In genomic region chr6:52892978-52893377, GRCm38 (mm10) we compare ENCODE assay signal across 23 mouse cellular contexts.
DNase-seq lines count a peak whose midpoint lies in the region; ATAC-seq and TF ChIP-seq lines count a peak whose summit lies in the region.
"Had no signal": no experiment of that assay in that cellular context is flagged by ENCODE, and none has a peak within 500 bp of the region (broad histone marks: within the 10 kb centered on the region; RNA-seq: fewer than 3 reads in every experiment).

No protein-coding gene starts in this region.

- no peaks in the 10 kb centered on the region for H3K9me3 ChIP-seq in neural tube, embryonic 15.5 days (replicated peaks)
- H3K9me3 ChIP-seq in limb, embryonic 12.5 days, result no peaks in the 10 kb centered on the region
- H3K9me3 ChIP-seq: embryonic facial prominence, embryonic 12.5 days; limb, embryonic 13.5 days; lung, embryonic 15.5 days; stomach, embryonic 15.5 days had no signal

- no peak overlapping the region for H3K9ac ChIP-seq in neural tube, embryonic 15.5 days (replicated peaks)
- H3K9ac ChIP-seq in limb, embryonic 12.5 days (replicated peaks), result no peak overlapping the region
- H3K9ac ChIP-seq: embryonic facial prominence, embryonic 12.5 days; limb, embryonic 13.5 days; lung, embryonic 15.5 days; stomach, embryonic 15.5 days had no signal

- ATAC-seq in neural tube, embryonic 15.5 days (ENCODE audit: low FRiP score), result no peak
- ATAC-seq in limb, embryonic 12.5 days (ENCODE audit: insufficient number of reproducible peaks, insufficient read depth, low FRiP score, low TSS enrichment, low read depth), result no peak
- ATAC-seq: CD4-positive, CD25-positive, alpha-beta regulatory T cell, adult 4 months; forebrain, embryonic 16.5 days; intestine, postnatal 0 days had no signal

- H3K4me1 ChIP-seq in neural tube, embryonic 15.5 days, result peaks cover 24% of the 10 kb centered on the region
- H3K4me1 ChIP-seq in limb, embryonic 12.5 days (replicated peaks), result peaks cover 35% of the 10 kb centered on the region
- H3K4me1 ChIP-seq: stomach, embryonic 15.5 days had no signal

- no peak for TF ChIP-seq CTCF in left cerebral cortex, adult 2 months (IDR thresholded peaks at IDR 0.05)

- intact Hi-C loops in heart, postnatal 10 days (cut with DNase I), result no loop called here
- intact Hi-C loops in left cerebral cortex, postnatal 4 days (cut with DNase I), result no loop called here
- intact Hi-C loops in left cerebral cortex, adult 2 months (cut with DNase I), result no loop called here

- no peak overlapping the region for H3K4me2 ChIP-seq in neural tube, embryonic 15.5 days
- no peak overlapping the region for H3K4me2 ChIP-seq in limb, embryonic 12.5 days
- H3K4me2 ChIP-seq: embryonic facial prominence, embryonic 12.5 days; limb, embryonic 13.5 days; liver, embryonic 11.5 days; lung, embryonic 15.5 days; stomach, embryonic 15.5 days had no signal

- peak; percentile 55 for DNase-seq in heart, adult 11 months
- no peak for DNase-seq in heart, postnatal 10 days
- peak; percentile 7 for DNase-seq in left cerebral cortex, postnatal 4 days
- no peak for DNase-seq in left cerebral cortex, adult 2 months (ENCODE audit: extremely low spot score in 1 of 2, low spot score in 2 of 2)
- DNase-seq in neural tube, embryonic 10.5 days (ENCODE audit: extremely low spot score, low spot score), result no peak
- DNase-seq: adrenal gland, postnatal 25 days; embryo, embryonic 11 days; gastrocnemius, postnatal 10 days; kidney, adult 9 months; kidney, postnatal 10 days; layer of hippocampus, postnatal 36 days; right cerebral cortex, postnatal 25 days; thymus, postnatal 36 days had no signal

- 84% methylated on average over 3 of the region's 3 CpGs for WGBS in neural tube, embryonic 15.5 days
- WGBS in limb, embryonic 12.5 days, result 73% methylated on average over 3 of the region's 3 CpGs

- H3K27me3 ChIP-seq in neural tube, embryonic 15.5 days (replicated peaks), result no peaks in the 10 kb centered on the region
- H3K27me3 ChIP-seq in limb, embryonic 12.5 days, result peaks cover 6% of the 10 kb centered on the region; the same call in 1 of the 2 replicates
- H3K27me3 ChIP-seq: embryonic facial prominence, embryonic 12.5 days; limb, embryonic 13.5 days; lung, embryonic 15.5 days; stomach, embryonic 15.5 days had no signal

- no peaks in the 10 kb centered on the region for H3K36me3 ChIP-seq in neural tube, embryonic 15.5 days
- H3K36me3 ChIP-seq in limb, embryonic 12.5 days, result 0 out of 2 replicates have a peak, but pooled peaks cover 3% of the 10 kb centered on the region
- H3K36me3 ChIP-seq: embryonic facial prominence, embryonic 12.5 days; limb, embryonic 13.5 days; lung, embryonic 15.5 days; stomach, embryonic 15.5 days had no signal

- H3K4me3 ChIP-seq in left cerebral cortex, adult 2 months, result no peak overlapping the region
- no peak overlapping the region for H3K4me3 ChIP-seq in neural tube, embryonic 15.5 days (replicated peaks)
- H3K4me3 ChIP-seq in limb, embryonic 12.5 days (replicated peaks), result no peak overlapping the region
- H3K4me3 ChIP-seq: embryonic facial prominence, embryonic 12.5 days; limb, embryonic 13.5 days; lung, embryonic 15.5 days; stomach, embryonic 15.5 days had no signal

- H3K27ac ChIP-seq in left cerebral cortex, adult 2 months, result no peak overlapping the region
- 0 out of 2 replicates have a peak overlapping the region, but pooled peaks have one; percentile 7 for H3K27ac ChIP-seq in neural tube, embryonic 15.5 days (replicated peaks)
- peak overlapping the region; percentile 32; the same call in 1 of the 2 replicates for H3K27ac ChIP-seq in limb, embryonic 12.5 days
- H3K27ac ChIP-seq: embryonic facial prominence, embryonic 12.5 days; limb, embryonic 13.5 days; lung, embryonic 15.5 days; stomach, embryonic 15.5 days had no signal

Comparison
In these comparisons a context has a peak if more than half of its experiments do, and no peak if none do; other contexts are left out.
1. DNase-seq: peak in heart, adult 11 months (single experiment) and left cerebral cortex, postnatal 4 days (single experiment); none in heart, postnatal 10 days (0 of 2), left cerebral cortex, adult 2 months (0 of 2) and neural tube, embryonic 10.5 days (single experiment).